Mouse (Mus musculus) stomach, postnatal 0 days (tissue): ENCODE results near the gene Iqschfp. TPM values are rescaled to one million over a fixed set of nuclear protein-coding genes. Genes with fewer than 3 reads are reported as not detected.

Experiments used
- ATAC-seq: fragments of 200-750 bp; cut with Nextera tagmentation; 2 replicates; pipeline ENCODE4 v1.8.0; 2017; ENCODE audit not compliant: low FRiP score, low TSS enrichment
- DNase-seq: peaks from one replicate; pipeline ENCODE4 v3.0.0-alpha.2; 2016; ENCODE audit warnings: low spot score
- H3K27ac ChIP-seq: fragments of 300-500 bp; sonication (generic); replicated peaks from 2 replicates; pipeline ENCODE4 v1.5.1; 2014; ENCODE audit warnings: mild to moderate bottlenecking, control low read depth
- H3K27me3 ChIP-seq: fragments of 300-500 bp; sonication (generic); 2 replicates; pipeline ENCODE4 v1.6.1; 2014; ENCODE audit warnings: low read length; ENCODE audit not compliant: control insufficient read depth, insufficient read depth
- H3K36me3 ChIP-seq: fragments of 300-500 bp; sonication (generic); 2 replicates; pipeline ENCODE4 v1.6.1; 2014; ENCODE audit warnings: low read length, mixed read lengths; ENCODE audit not compliant: control insufficient read depth, insufficient read depth
- H3K4me1 ChIP-seq: fragments of 300-500 bp; sonication (generic); replicated peaks from 2 replicates; pipeline ENCODE4 v1.6.1; 2014; ENCODE audit warnings: antibody characterized with exemption; ENCODE audit not compliant: control insufficient read depth, insufficient read depth
- H3K4me2 ChIP-seq: fragments of 300-500 bp; sonication (generic); replicated peaks from 2 replicates; pipeline ENCODE4 v1.6.1; 2014; ENCODE audit warnings: low read depth, mild to moderate bottlenecking, control low read depth, moderate library complexity
- H3K4me3 ChIP-seq: fragments of 300-500 bp; sonication (generic); 2 replicates; pipeline ENCODE4 v1.5.1; 2014; ENCODE audit warnings: low read depth, low read length, control low read depth
- H3K9ac ChIP-seq: fragments of 300-500 bp; sonication (generic); 2 replicates; pipeline ENCODE4 v1.6.1; 2014; ENCODE audit warnings: mild to moderate bottlenecking, low read length, control low read depth, mixed read lengths
- H3K9me3 ChIP-seq: fragments of 300-500 bp; sonication (generic); 2 replicates; pipeline ENCODE4 v1.6.1; 2016; ENCODE audit warnings: low read length; ENCODE audit not compliant: control insufficient read depth
- CTCF ChIP-seq: IDR thresholded peaks from 2 replicates; pipeline ENCODE4 v1.5.1; 2016; ENCODE audit warnings: antibody characterized with exemption, low read depth, mild to moderate bottlenecking, moderate library complexity
- EP300 ChIP-seq: optimal IDR thresholded peaks from 2 replicates; pipeline ENCODE3; 2016; ENCODE audit warnings: antibody characterized with exemption
- WGBS: fragments of 180-500 bp; shearing (Covaris S2); extraction: QIAGEN DNeasy Blood & Tissue Kit; methylation state at CpG from one replicate; pipeline ENCODE4 v1.1.7; 2014; 5-methylcytosine and 5-hydroxymethylcytosine counted together
- polyA plus RNA-seq: library from polyadenylated mRNA; unstranded; fragments of >200 nt; fragmentation: Nextera tagmentation; extraction: Ambion mirVana; gene quantifications from 2 replicates; pipeline ENCODE4 v1.2.1, GENCODE M21; 2015

Gene Iqschfp
- polyA plus RNA-seq, 1 experiment from 2014 or later: 0.08 TPM

GRCm38 (mm10) chr3:68534571-68535051 lies 642.6 kb downstream of the Iqschfp start:
- no peaks in the 10 kb centered on the region for H3K9me3 ChIP-seq
- TF ChIP-seq EP300: no peak
- no peak for TF ChIP-seq CTCF
- H3K27ac ChIP-seq: no peak overlapping the region
- ATAC-seq: peak; percentile 60
- no peaks in the 10 kb centered on the region for H3K36me3 ChIP-seq
- no peaks in the 10 kb centered on the region for H3K27me3 ChIP-seq
- no peak overlapping the region for H3K4me3 ChIP-seq
- no peak for DNase-seq
- WGBS: 40% methylated on average over 4 of the region's 7 CpGs
- no peak overlapping the region for H3K9ac ChIP-seq
- no peak overlapping the region for H3K4me2 ChIP-seq
- H3K4me1 ChIP-seq: no peaks in the 10 kb centered on the region

DNA sequence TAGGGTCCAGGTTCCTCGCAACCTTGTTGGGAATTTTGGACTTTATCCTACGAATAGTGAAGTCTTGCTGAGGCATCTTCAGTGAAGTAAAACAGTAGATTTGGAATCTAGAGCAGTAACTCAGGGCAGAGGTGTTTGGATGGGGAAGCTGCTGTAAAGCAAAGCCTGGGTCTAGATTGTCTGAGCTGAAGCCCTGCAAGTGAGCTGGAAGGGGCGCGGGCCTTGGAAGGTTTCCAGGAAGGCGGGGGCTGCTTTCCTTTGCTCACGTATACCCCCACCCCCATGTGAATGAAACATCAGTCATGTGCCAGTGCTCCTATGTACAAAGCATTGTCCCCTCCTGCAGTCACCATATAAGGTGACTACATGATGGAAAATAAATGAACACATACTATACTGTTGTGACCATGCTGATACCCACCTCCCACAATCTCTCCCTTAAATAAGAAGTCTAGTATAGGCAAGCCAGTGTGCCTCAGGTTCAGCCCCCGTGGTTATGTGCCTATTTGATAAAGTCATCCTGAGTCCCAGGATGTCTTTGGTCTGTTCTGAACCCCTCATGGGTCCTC lies 643.2 kb downstream of the Iqschfp start:
- 66% methylated on average over 7 of the region's 7 CpGs for WGBS

DNA sequence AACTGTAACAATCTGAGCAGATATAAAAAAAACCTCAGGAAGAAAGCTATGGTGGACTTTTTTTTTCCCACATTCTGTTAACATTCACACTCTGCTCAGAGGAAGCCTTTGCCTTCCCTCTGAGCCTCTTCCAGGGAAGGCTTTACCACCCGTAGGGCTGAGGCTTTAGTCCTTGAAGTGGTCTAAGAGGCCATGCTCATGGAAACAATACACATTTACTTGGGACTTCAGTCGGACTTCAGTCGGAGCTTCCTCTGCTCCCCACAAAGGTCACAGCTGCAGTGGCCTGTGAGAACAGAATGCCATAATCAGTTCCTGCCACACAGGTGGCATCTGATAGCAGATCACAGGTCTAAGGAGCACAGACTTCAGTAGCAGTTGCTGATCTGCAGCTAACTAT lies 644.0 kb downstream of the Iqschfp start:
- no peak for ATAC-seq
- Histone ChIP-seq H3K27me3 (no peaks in the 10 kb centered on the region), H3K9ac (no peak overlapping the region), H3K9me3 (no peaks in the 10 kb centered on the region), H3K4me1 (no peaks in the 10 kb centered on the region), H3K4me2 (no peak overlapping the region), H3K27ac (no peak overlapping the region), H3K4me3 (no peak overlapping the region), H3K36me3 (no peaks in the 10 kb centered on the region)
- no peak for TF ChIP-seq EP300
- TF ChIP-seq CTCF: no peak
- DNase-seq: no peak
- 66% methylated on average over 3 of the region's 3 CpGs for WGBS

More for the DNA sequence above, 643.2 kb downstream of the Iqschfp start:
- no peaks in the 10 kb centered on the region for H3K4me1 ChIP-seq
- TF ChIP-seq EP300 (no peak), CTCF (no peak)
- H3K9ac ChIP-seq: no peak overlapping the region
- no peak overlapping the region for H3K4me2 ChIP-seq
- no peaks in the 10 kb centered on the region for H3K36me3 ChIP-seq
- ATAC-seq: no peak
- no peak for DNase-seq
- no peaks in the 10 kb centered on the region for H3K27me3 ChIP-seq
- no peak overlapping the region for H3K4me3 ChIP-seq
- H3K9me3 ChIP-seq: no peaks in the 10 kb centered on the region
- no peak overlapping the region for H3K27ac ChIP-seq

- no peaks in the 10 kb centered on the region for H3K36me3 ChIP-seq
- ATAC-seq: no peak
- no peak overlapping the region for H3K4me3 ChIP-seq
- H3K4me2 ChIP-seq: no peak overlapping the region
- no peak overlapping the region for H3K9ac ChIP-seq
- no peaks in the 10 kb centered on the region for H3K4me1 ChIP-seq
- WGBS: 91% methylated on average over 8 of the region's 8 CpGs
- no peaks in the 10 kb centered on the region for H3K27me3 ChIP-seq
- no peaks in the 10 kb centered on the region for H3K9me3 ChIP-seq
- DNase-seq: no peak
- no peak overlapping the region for H3K27ac ChIP-seq
- TF ChIP-seq EP300 (no peak), CTCF (no peak)
Measured at GRCm38 (mm10) chr3:68541688-68542087, 649.7 kb downstream of the Iqschfp start.

- H3K4me2 ChIP-seq: peak overlapping the region; percentile 49
- 8% methylated on average over 7 of the region's 7 CpGs for WGBS
- no peaks in the 10 kb centered on the region for H3K4me1 ChIP-seq
- peak; percentile 61 for DNase-seq
- H3K36me3 ChIP-seq: no peaks in the 10 kb centered on the region
- TF ChIP-seq CTCF (peak; percentile 80), EP300 (no peak)
- 0 out of 2 replicates have a peak overlapping the region, but pooled peaks have one; percentile 18 for H3K27ac ChIP-seq
- no peaks in the 10 kb centered on the region for H3K27me3 ChIP-seq
- ATAC-seq: peak; percentile 86
- no peaks in the 10 kb centered on the region for H3K9me3 ChIP-seq
- H3K4me3 ChIP-seq: peak overlapping the region; percentile 24; the same call in 1 of the 2 replicates
- no peak overlapping the region for H3K9ac ChIP-seq
Measured at GRCm38 (mm10) chr3:68542944-68543501, 651.0 kb downstream of the Iqschfp start.

DNA sequence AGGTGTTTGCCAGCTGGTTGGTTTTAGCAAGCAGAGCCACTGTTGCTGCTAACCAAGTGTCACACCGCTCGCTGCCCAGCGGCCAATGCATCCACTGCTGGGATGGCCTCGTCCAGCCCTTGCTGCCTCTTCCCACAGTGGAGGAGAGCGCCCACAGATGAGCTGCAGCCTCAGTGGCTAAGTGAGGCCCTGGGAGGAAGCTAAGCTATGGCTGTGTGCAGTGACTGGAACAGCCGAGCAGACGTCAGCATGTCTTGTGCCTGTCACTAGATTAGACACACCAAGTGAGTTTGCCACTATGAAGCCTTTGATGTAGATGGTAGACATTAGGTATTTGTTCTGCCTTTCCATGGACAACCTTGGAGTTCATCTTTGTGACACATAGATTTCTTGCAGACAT lies 652.8 kb downstream of the Iqschfp start:
- H3K27me3 ChIP-seq: no peaks in the 10 kb centered on the region
- H3K27ac ChIP-seq: no peak overlapping the region
- no peak for ATAC-seq
- no peaks in the 10 kb centered on the region for H3K36me3 ChIP-seq
- no peaks in the 10 kb centered on the region for H3K9me3 ChIP-seq
- no peak for DNase-seq
- H3K9ac ChIP-seq: no peak overlapping the region
- no peak overlapping the region for H3K4me2 ChIP-seq
- H3K4me1 ChIP-seq: no peaks in the 10 kb centered on the region
- TF ChIP-seq CTCF: no peak
- TF ChIP-seq EP300: no peak
- H3K4me3 ChIP-seq: no peak overlapping the region
- 86% methylated on average over 7 of the region's 7 CpGs for WGBS
